Mouse (Mus musculus) leukemia stem cell, adult 10-12 weeks (primary cell): ENCODE measurements around the gene Gm20425. TPM values are rescaled to one million over a fixed set of nuclear protein-coding genes. Genes with fewer than 3 reads are reported as not detected.

ENCODE experiments used
- polyA plus RNA-seq: library from polyadenylated mRNA; stranded (reverse); fragments of >175 nt; gene quantifications from 2 replicates; pipeline ENCODE4 v1.2.3, GENCODE M21; 2012; ENCODE audit warnings: low replicate concordance

The Gm20425 gene
- not detected in 2 replicates for polyA plus RNA-seq

GRCm38 (mm10) chr9:103230151-103230951, at the start of gene Gm20425, which contains the start of gene Trf:
Gene Gm20425 (minus strand): TSS chr9:103230307.
Gene Trf (minus strand): TSS chr9:103230444.

GRCm38 (mm10) chr9:103201561-103202260, 28.4 kb downstream of the Gm20425 start, which contains the start of gene Srprb:
Gene Srprb (minus strand): TSS chr9:103202137.

Other genes starting within 250 kb of the Gm20425 start
- 2.5 and 7.1 TPM in 2 replicates for gene Slco2a1, start 241.6 kb downstream of the Gm20425 start, polyA plus RNA-seq
- gene Rab6b, start 118.5 kb downstream of the Gm20425 start, polyA plus RNA-seq, result 2.5 TPM in 1 of 2 replicates, not detected in the other
- 7.9 and 55.9 TPM in 2 replicates for gene Srprb, start 28.2 kb downstream of the Gm20425 start, polyA plus RNA-seq
- 16.5 and 21.2 TPM in 2 replicates for gene Trf, start 137 bp upstream of the Gm20425 start, polyA plus RNA-seq
- gene 1300017J02Rik, start 74.8 kb upstream of the Gm20425 start, polyA plus RNA-seq, result 6.4 and 8.0 TPM in 2 replicates
- 21.9 and 32.9 TPM in 2 replicates for gene Topbp1, start 74.9 kb upstream of the Gm20425 start, polyA plus RNA-seq
- gene Cdv3, start 135.5 kb upstream of the Gm20425 start, polyA plus RNA-seq, result 197 and 250 TPM in 2 replicates